ENCODE assay signal across 11 mouse cellular contexts in the genomic region with DNA sequence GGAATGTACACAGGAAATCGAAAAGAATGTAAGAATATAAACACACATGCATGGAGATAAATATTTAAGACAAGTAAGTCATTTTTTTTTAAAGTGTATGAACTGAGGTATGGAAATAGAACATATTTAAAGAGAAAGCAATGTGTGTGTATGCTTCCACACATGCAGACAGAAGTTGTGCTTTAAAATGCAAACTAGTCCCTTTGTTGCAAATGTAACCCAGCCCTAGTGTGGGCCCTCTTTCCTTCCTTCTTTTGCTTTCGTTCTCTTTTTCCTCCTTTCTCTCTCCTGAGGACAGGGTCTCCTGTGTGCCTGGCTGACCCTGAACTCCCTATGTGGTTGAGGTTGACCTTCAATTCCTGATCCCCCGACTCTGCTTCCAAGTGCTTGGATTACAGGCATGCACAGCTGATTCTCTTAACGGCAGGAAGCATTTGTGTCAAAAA. TPM values are rescaled to one million over a fixed set of nuclear protein-coding genes. Genes with fewer than 3 reads are reported as not detected.
DNase-seq lines count a peak whose midpoint lies in the region; ATAC-seq and TF ChIP-seq lines count a peak whose summit lies in the region.
"Had no signal": no experiment of that assay in that cellular context is flagged by ENCODE, and none has a peak within 500 bp of the region (broad histone marks: within the 10 kb centered on the region; RNA-seq: fewer than 3 reads in every experiment).

No protein-coding gene starts in this region.

- no peak overlapping the region for H3K9ac ChIP-seq in liver, embryonic 13.5 days

- DNase-seq in kidney, adult 2 months: no peak
- no peak for DNase-seq in kidney, adult 8-10 months
- DNase-seq in A20 (ENCODE audit: low read depth, low spot score): peak; percentile 60
- no peak for DNase-seq in liver, embryonic 13.5 days
- DNase-seq in frontal cortex, postnatal 25 days (ENCODE audit: low spot score in 2 of 2): no peak
- DNase-seq in T-cell, adult 2 months (ENCODE audit: low spot score): no peak
- DNase-seq: adrenal gland, adult 8-10 months; cerebellum, adult 18-20 months; right cerebral cortex, postnatal 4 days had no signal

- peak overlapping the region; percentile 11; the same call in 1 of the 2 replicates for H3K27ac ChIP-seq in kidney, adult 2 months (ENCODE audit: insufficient read depth, low read depth, low read length)
- peak overlapping the region; percentile 23 for H3K27ac ChIP-seq in brown adipose tissue, adult 24 weeks (replicated peaks; ENCODE audit: low read depth, low read length)
- H3K27ac ChIP-seq in liver, embryonic 13.5 days: peak overlapping the region; percentile 34; the same call in 1 of the 2 replicates

- no peaks in the 10 kb centered on the region for H3K36me3 ChIP-seq in kidney, adult 2 months (ENCODE audit: control insufficient read depth, insufficient read depth, low read length)
- H3K36me3 ChIP-seq in liver, embryonic 13.5 days: 0 out of 2 replicates have a peak, but pooled peaks cover 3% of the 10 kb centered on the region

- TF ChIP-seq CTCF in kidney, adult 2 months (conservative IDR thresholded peaks at IDR 0.05; ENCODE audit: insufficient read depth, insufficient read length, low read depth, low read length): no peak

- no peak for ATAC-seq in liver, embryonic 13.5 days (ENCODE audit: low read depth)
- no peak for ATAC-seq in activated CD4-positive, CD25-positive, alpha-beta regulatory T cell, adult 4 months

- 0 out of 2 replicates have a peak overlapping the region, but pooled peaks have one; percentile 19 for H3K4me2 ChIP-seq in liver, embryonic 13.5 days

- no peak overlapping the region for H3K4me3 ChIP-seq in kidney, adult 2 months (ENCODE audit: insufficient read depth, low read depth, low read length)
- no peak overlapping the region for H3K4me3 ChIP-seq in brown adipose tissue, adult 24 weeks (ENCODE audit: insufficient read depth, low read depth, low read length)
- H3K4me3 ChIP-seq in liver, embryonic 13.5 days (replicated peaks): no peak overlapping the region

- no peak for TF ChIP-seq POLR2A in kidney, adult 2 months (IDR thresholded peaks at IDR 0.05; ENCODE audit: low read depth, low read length)

- WGBS in kidney, adult 2 months: 17% methylated on average over 4 of the region's 4 CpGs
- WGBS in liver, embryonic 13.5 days (ENCODE audit: insufficient replicate concordance): 31% methylated on average over 4 of the region's 4 CpGs

- H3K4me1 ChIP-seq in kidney, adult 2 months (ENCODE audit: control insufficient read depth, insufficient read depth, low read length): peaks cover 12% of the 10 kb centered on the region
- peaks cover 32% of the 10 kb centered on the region for H3K4me1 ChIP-seq in brown adipose tissue, adult 24 weeks (ENCODE audit: control insufficient read depth, insufficient read depth, insufficient read length, low read length)
- H3K4me1 ChIP-seq in liver, embryonic 13.5 days (replicated peaks): peaks cover 47% of the 10 kb centered on the region

- no peaks in the 10 kb centered on the region for H3K9me3 ChIP-seq in liver, embryonic 13.5 days (replicated peaks)

- no peaks in the 10 kb centered on the region for H3K27me3 ChIP-seq in kidney, adult 2 months (replicated peaks; ENCODE audit: control insufficient read depth, insufficient read depth, low read length)
- no peaks in the 10 kb centered on the region for H3K27me3 ChIP-seq in liver, embryonic 13.5 days

RNA-seq across cellular contexts. Expression of gene Rpl27a, which starts 43.2 kb away (rescaled TPM):
- 278 and 374 TPM in 2 replicates for polyA plus RNA-seq in kidney, adult 2 months (2012; rRNA removed)
- 113 and 190 TPM in 2 replicates for polyA plus RNA-seq in brown adipose tissue, adult 24 weeks (2012; ENCODE audit: insufficient read depth, insufficient read length, missing spikeins)
- 112 and 118 TPM in 2 replicates for polyA plus RNA-seq in liver, embryonic 13.5 days (2015; fragmentation: Nextera tagmentation; extraction: Ambion mirVana)
- polyA plus RNA-seq in activated CD4-positive, CD25-positive, alpha-beta regulatory T cell, adult 4 months (2017; shearing (Covaris generic)): 100 to 1,000 TPM; 252 to 318 TPM

RNA-seq across cellular contexts. Expression of gene Trim66, which starts 54.2 kb away (rescaled TPM):
- 0.03 and 0.04 TPM in 2 replicates for polyA plus RNA-seq in kidney, adult 2 months (2012; rRNA removed)
- polyA plus RNA-seq in brown adipose tissue, adult 24 weeks (2012; ENCODE audit: insufficient read depth, insufficient read length, missing spikeins): 0.38 TPM in 1 of 2 replicates, not detected in the other
- polyA plus RNA-seq in liver, embryonic 13.5 days (2015; fragmentation: Nextera tagmentation; extraction: Ambion mirVana): 0.01 TPM in 2 replicates
- polyA plus RNA-seq in activated CD4-positive, CD25-positive, alpha-beta regulatory T cell, adult 4 months (2017; shearing (Covaris generic)): not detected
